Mouse (Mus musculus) forelimb bud, embryonic 11.5 days (tissue): ENCODE measurements around the gene Doxl2.
"Not testable (repeated sequence)": the region's sequence is repeated elsewhere in the genome, so short reads cannot be mapped to it uniquely, and the experiment has no call there.

Experiments
- DNase-seq: peaks from one replicate; pipeline ENCODE4 v3.0.0-alpha.2; 2012; ENCODE audit warnings: low read depth, low spot score

Gene Doxl2

GRCm38 (mm10) chr6:48974663-48975062, at the start of gene Doxl2:
Gene Doxl2 (plus strand): TSS chr6:48974963.
- DNase-seq: no peak

GRCm38 (mm10) chr6:48929595-48929994, 45.2 kb upstream of the Doxl2 start, which contains the start of gene 1600015I10Rik:
Gene 1600015I10Rik (plus strand): TSS chr6:48929895.
- DNase-seq: no peak

GRCm38 (mm10) chr6:48949596-48949995, 25.2 kb upstream of the Doxl2 start:
- no peak for DNase-seq

GRCm38 (mm10) chr6:48950676-48951075, 24.1 kb upstream of the Doxl2 start:
- no peak for DNase-seq

- DNase-seq: no peak
These were observed 23.1 kb upstream of the Doxl2 start for GRCm38 (mm10) chr6:48951630-48952029.

- no peak for DNase-seq
These were observed 21.5 kb upstream of the Doxl2 start for GRCm38 (mm10) chr6:48953220-48953619.

- no peak for DNase-seq
These were observed 20.6 kb upstream of the Doxl2 start for GRCm38 (mm10) chr6:48954211-48954610.

- peak; percentile 35 for DNase-seq
These were observed 19.8 kb upstream of the Doxl2 start for GRCm38 (mm10) chr6:48954946-48955345.

GRCm38 (mm10) chr6:48956785-48957184, 18.0 kb upstream of the Doxl2 start:
- no peak for DNase-seq

GRCm38 (mm10) chr6:48958053-48958452, 16.7 kb upstream of the Doxl2 start:
- peak; percentile 2 for DNase-seq

GRCm38 (mm10) chr6:48959151-48959550, 15.6 kb upstream of the Doxl2 start:
- DNase-seq: peak; percentile 11

GRCm38 (mm10) chr6:48966696-48967095, 8.1 kb upstream of the Doxl2 start:
- not testable (repeated sequence) for DNase-seq

GRCm38 (mm10) chr6:48967868-48968267, 6.9 kb upstream of the Doxl2 start:
- no peak for DNase-seq

- DNase-seq: no peak
These were observed 4.9 kb downstream of the Doxl2 start for GRCm38 (mm10) chr6:48979616-48980015.

- no peak for DNase-seq
These were observed 7.5 kb downstream of the Doxl2 start for GRCm38 (mm10) chr6:48982305-48982704.

GRCm38 (mm10) chr6:48986444-48986990, 11.8 kb downstream of the Doxl2 start, which contains the start of gene Svs1:
Gene Svs1 (plus strand): TSS chr6:48986861.
- no peak for DNase-seq

GRCm38 (mm10) chr6:48989971-48990370, 15.2 kb downstream of the Doxl2 start:
- no peak for DNase-seq

- DNase-seq: no peak
These were observed 17.2 kb downstream of the Doxl2 start for GRCm38 (mm10) chr6:48991991-48992390.

GRCm38 (mm10) chr6:48998186-48998585, 23.4 kb downstream of the Doxl2 start:
- DNase-seq: no peak

- DNase-seq: no peak
These were observed 24.0 kb downstream of the Doxl2 start for GRCm38 (mm10) chr6:48998796-48999195.

GRCm38 (mm10) chr6:49003381-49003780, 28.6 kb downstream of the Doxl2 start:
- DNase-seq: no peak

- DNase-seq: peak; percentile 73
These were observed 33.2 kb downstream of the Doxl2 start for GRCm38 (mm10) chr6:49007981-49008380.

GRCm38 (mm10) chr6:49008420-49009160, 33.8 kb downstream of the Doxl2 start:
- DNase-seq: no peak
